Mouse (Mus musculus): Measurements from ENCODE around the gene Cry2. TPM values are rescaled to one million over a fixed set of nuclear protein-coding genes. Genes with fewer than 3 reads are reported as not detected.

The Cry2 gene
- total and polyA plus RNA-seq, 2 experiments from 2014 or later, result 36.7 to 43.2 TPM

- Histone ChIP-seq H3K9ac (no peak overlapping the region), H3K9me3 (ENCODE audit: low read length) (no peaks in the 10 kb centered on the region), H3K36me3 (ENCODE audit: insufficient read depth) (no peaks in the 10 kb centered on the region), H3K27me3 (ENCODE audit: insufficient read depth, low read length) (no peaks in the 10 kb centered on the region), H3K27ac (ENCODE audit: low read depth, low read length) (no peak overlapping the region), H3K4me2 (ENCODE audit: low read depth) (no peak overlapping the region), H3K4me3 (ENCODE audit: low read depth, low read length) (no peak overlapping the region), H3K4me1 (ENCODE audit: insufficient read depth) (no peaks in the 10 kb centered on the region)
- ATAC-seq, result no peak
- DNase-seq, result no peak
- WGBS, result 89% methylated on average over 3 of the region's 3 CpGs
- TF ChIP-seq CTCF (IDR thresholded peaks at IDR 0.05; ENCODE audit: low read depth), result no peak
Measured at GRCm38 (mm10) chr2:92474920-92475319, 41.1 kb upstream of the Cry2 start.

GRCm38 (mm10) chr2:92471886-92472670 is 38.2 kb upstream of the Cry2 start:
- Histone ChIP-seq H3K9me3 (ENCODE audit: low read length) (no peaks in the 10 kb centered on the region), H3K27me3 (ENCODE audit: insufficient read depth, low read length) (no peaks in the 10 kb centered on the region), H3K9ac (no peak overlapping the region), H3K4me2 (ENCODE audit: low read depth) (no peak overlapping the region), H3K4me1 (ENCODE audit: insufficient read depth) (no peaks in the 10 kb centered on the region), H3K4me3 (ENCODE audit: low read depth, low read length) (no peak overlapping the region), H3K36me3 (ENCODE audit: insufficient read depth) (no peaks in the 10 kb centered on the region), H3K27ac (ENCODE audit: low read depth, low read length) (no peak overlapping the region)
- 83% methylated on average over 12 of the region's 12 CpGs for WGBS
- no peak for ATAC-seq
- no peak for TF ChIP-seq CTCF (IDR thresholded peaks at IDR 0.05; ENCODE audit: low read depth)
- DNase-seq, result no peak

- H3K27me3 ChIP-seq (ENCODE audit: insufficient read depth, low read length), result no peaks in the 10 kb centered on the region; the same call in 1 of the 2 replicates
- no peaks in the 10 kb centered on the region for H3K36me3 ChIP-seq (ENCODE audit: insufficient read depth)
- ATAC-seq (no peak), DNase-seq (no peak)
- no peak overlapping the region for H3K4me3 ChIP-seq (ENCODE audit: low read depth, low read length)
- no peak overlapping the region for H3K27ac ChIP-seq (ENCODE audit: low read depth, low read length)
- H3K4me1 ChIP-seq (ENCODE audit: insufficient read depth), result no peaks in the 10 kb centered on the region
- no peak overlapping the region for H3K4me2 ChIP-seq (ENCODE audit: low read depth)
- no peaks in the 10 kb centered on the region for H3K9me3 ChIP-seq (ENCODE audit: low read length)
- no peak for TF ChIP-seq CTCF (IDR thresholded peaks at IDR 0.05; ENCODE audit: low read depth)
- WGBS, result 77% methylated on average over 3 of the region's 3 CpGs
- no peak overlapping the region for H3K9ac ChIP-seq
Measured at GRCm38 (mm10) chr2:92464690-92465089, 30.8 kb upstream of the Cry2 start.

GRCm38 (mm10) chr2:92461215-92461614 is 27.4 kb upstream of the Cry2 start:
- Histone ChIP-seq H3K36me3 (ENCODE audit: insufficient read depth) (no peaks in the 10 kb centered on the region), H3K27ac (ENCODE audit: low read depth, low read length) (no peak overlapping the region), H3K4me1 (ENCODE audit: insufficient read depth) (peaks cover 23% of the 10 kb centered on the region), H3K9me3 (ENCODE audit: low read length) (no peaks in the 10 kb centered on the region), H3K27me3 (ENCODE audit: insufficient read depth, low read length) (no peaks in the 10 kb centered on the region; the same call in 1 of the 2 replicates), H3K4me2 (ENCODE audit: low read depth) (no peak overlapping the region), H3K4me3 (ENCODE audit: low read depth, low read length) (no peak overlapping the region), H3K9ac (no peak overlapping the region)
- WGBS, result 88% methylated on average over 1 of the region's 1 CpGs
- no peak for TF ChIP-seq CTCF (IDR thresholded peaks at IDR 0.05; ENCODE audit: low read depth)
- no peak for DNase-seq
- no peak for ATAC-seq

- H3K4me1 ChIP-seq (ENCODE audit: insufficient read depth), result peaks cover 23% of the 10 kb centered on the region
- H3K36me3 ChIP-seq (ENCODE audit: insufficient read depth), result no peaks in the 10 kb centered on the region
- H3K27me3 ChIP-seq (ENCODE audit: insufficient read depth, low read length), result no peaks in the 10 kb centered on the region; the same call in 1 of the 2 replicates
- ATAC-seq (peak; percentile 20; the same call in 1 of the 2 replicates), DNase-seq (no peak)
- WGBS, result 2% methylated on average over 33 of the region's 34 CpGs
- H3K9me3 ChIP-seq (ENCODE audit: low read length), result no peaks in the 10 kb centered on the region
- H3K9ac ChIP-seq, result peak within 1 kb of the TSS; percentile 72
- H3K4me2 ChIP-seq (ENCODE audit: low read depth), result peak within 1 kb of the TSS; percentile 94
- no peak for TF ChIP-seq CTCF (IDR thresholded peaks at IDR 0.05; ENCODE audit: low read depth)
- peak within 1 kb of the TSS; percentile 87 for H3K4me3 ChIP-seq (ENCODE audit: low read depth, low read length)
- H3K27ac ChIP-seq (ENCODE audit: low read depth, low read length), result peak within 1 kb of the TSS; percentile 54
Measured at GRCm38 (mm10) chr2:92459921-92460707, 26.3 kb upstream of the Cry2 start, which contains the start of gene Slc35c1. Slc35c1 (minus strand) TSS chr2:92460538.

GRCm38 (mm10) chr2:92459141-92459920 is 25.5 kb upstream of the Cry2 start:
- no peaks in the 10 kb centered on the region for H3K9me3 ChIP-seq (ENCODE audit: low read length)
- peak overlapping the region; percentile 54 for H3K27ac ChIP-seq (ENCODE audit: low read depth, low read length)
- under 1% methylated on average over 55 of the region's 55 CpGs for WGBS
- peaks cover 23% of the 10 kb centered on the region for H3K4me1 ChIP-seq (ENCODE audit: insufficient read depth)
- peak overlapping the region; percentile 72 for H3K9ac ChIP-seq
- no peaks in the 10 kb centered on the region; the same call in 1 of the 2 replicates for H3K27me3 ChIP-seq (ENCODE audit: insufficient read depth, low read length)
- DNase-seq, result peak; percentile 88
- peak overlapping the region; percentile 87 for H3K4me3 ChIP-seq (ENCODE audit: low read depth, low read length)
- peaks cover 3% of the 10 kb centered on the region for H3K36me3 ChIP-seq (ENCODE audit: insufficient read depth)
- peak overlapping the region; percentile 94 for H3K4me2 ChIP-seq (ENCODE audit: low read depth)
- peak; percentile 93 for ATAC-seq
- no peak for TF ChIP-seq CTCF (IDR thresholded peaks at IDR 0.05; ENCODE audit: low read depth)

All from forebrain, postnatal 0 days (tissue).